Mouse (Mus musculus): ENCODE results near the gene Gpbp1l1. TPM values are rescaled to one million over a fixed set of nuclear protein-coding genes. Genes with fewer than 3 reads are reported as not detected.

Gpbp1l1 gene
- polyA plus RNA-seq, 1 experiment from 2014 or later: 12.0 TPM

- Histone ChIP-seq H3K4me3 (replicated peaks) (peak within 1 kb of the TSS; percentile 74), H3K36me3 (peaks cover 50% of the 10 kb centered on the region), H3K4me1 (peaks cover 21% of the 10 kb centered on the region), H3K27me3 (replicated peaks) (no peaks in the 10 kb centered on the region), H3K9ac (replicated peaks) (peak within 1 kb of the TSS; percentile 76), H3K27ac (replicated peaks) (peak within 1 kb of the TSS; percentile 89), H3K9me3 (replicated peaks) (no peaks in the 10 kb centered on the region), H3K4me2 (peak within 1 kb of the TSS; percentile 93)
- no peak for ATAC-seq (ENCODE audit: low FRiP score)
- WGBS: 23% methylated on average over 5 of the region's 5 CpGs
These were observed 38.9 kb downstream of the Gpbp1l1 start, which contains the start of gene Ccdc17 for GRCm38 (mm10) chr4:116596379-116596778. Gene Ccdc17 (plus strand): TSS chr4:116596654.

- peaks cover 21% of the 10 kb centered on the region for H3K4me1 ChIP-seq
- H3K9ac ChIP-seq (replicated peaks): peak overlapping the region; percentile 76
- H3K4me3 ChIP-seq (replicated peaks): peak overlapping the region; percentile 74
- under 1% methylated on average over 50 of the region's 50 CpGs for WGBS
- peaks cover 50% of the 10 kb centered on the region for H3K36me3 ChIP-seq
- peak overlapping the region; percentile 89 for H3K27ac ChIP-seq (replicated peaks)
- H3K27me3 ChIP-seq (replicated peaks): no peaks in the 10 kb centered on the region
- ATAC-seq (ENCODE audit: low FRiP score): peak; percentile 97
- no peaks in the 10 kb centered on the region for H3K9me3 ChIP-seq (replicated peaks)
- H3K4me2 ChIP-seq: peak overlapping the region; percentile 93
These were observed 39.8 kb downstream of the Gpbp1l1 start for GRCm38 (mm10) chr4:116596978-116597881.

GRCm38 (mm10) chr4:116612621-116613020 lies 55.2 kb downstream of the Gpbp1l1 start:
- Histone ChIP-seq H3K36me3 (peaks cover 61% of the 10 kb centered on the region), H3K4me3 (replicated peaks) (no peak overlapping the region), H3K27ac (replicated peaks) (no peak overlapping the region), H3K9ac (replicated peaks) (no peak overlapping the region), H3K4me2 (no peak overlapping the region), H3K4me1 (no peaks in the 10 kb centered on the region), H3K27me3 (replicated peaks) (no peaks in the 10 kb centered on the region), H3K9me3 (replicated peaks) (no peaks in the 10 kb centered on the region)
- WGBS: 95% methylated on average over 2 of the region's 2 CpGs
- ATAC-seq (ENCODE audit: low FRiP score): no peak

GRCm38 (mm10) chr4:116615237-116615636 lies 57.8 kb downstream of the Gpbp1l1 start:
- Histone ChIP-seq H3K27me3 (replicated peaks) (no peaks in the 10 kb centered on the region), H3K9ac (replicated peaks) (no peak overlapping the region), H3K4me1 (no peaks in the 10 kb centered on the region), H3K36me3 (peaks cover 54% of the 10 kb centered on the region), H3K4me3 (replicated peaks) (no peak overlapping the region), H3K27ac (replicated peaks) (no peak overlapping the region), H3K9me3 (replicated peaks) (no peaks in the 10 kb centered on the region), H3K4me2 (no peak overlapping the region)
- no peak for ATAC-seq (ENCODE audit: low FRiP score)
- 98% methylated on average over 2 of the region's 2 CpGs for WGBS

- H3K27me3 ChIP-seq (replicated peaks): no peaks in the 10 kb centered on the region
- H3K4me2 ChIP-seq: no peak overlapping the region
- no peak overlapping the region for H3K4me3 ChIP-seq (replicated peaks)
- 97% methylated on average over 4 of the region's 4 CpGs for WGBS
- peaks cover 15% of the 10 kb centered on the region for H3K36me3 ChIP-seq
- H3K9ac ChIP-seq (replicated peaks): no peak overlapping the region
- no peak overlapping the region for H3K27ac ChIP-seq (replicated peaks)
- H3K4me1 ChIP-seq: peaks cover 23% of the 10 kb centered on the region
- no peak for ATAC-seq (ENCODE audit: low FRiP score)
- H3K9me3 ChIP-seq (replicated peaks): no peaks in the 10 kb centered on the region
These were observed 67.4 kb downstream of the Gpbp1l1 start for GRCm38 (mm10) chr4:116624831-116625230.

GRCm38 (mm10) chr4:116626658-116627358 lies 69.3 kb downstream of the Gpbp1l1 start:
- Histone ChIP-seq H3K4me1 (peaks cover 23% of the 10 kb centered on the region), H3K4me2 (peak overlapping the region; percentile 70), H3K9me3 (replicated peaks) (no peaks in the 10 kb centered on the region), H3K4me3 (replicated peaks) (peak overlapping the region; percentile 80), H3K9ac (replicated peaks) (peak overlapping the region; percentile 80), H3K27me3 (replicated peaks) (no peaks in the 10 kb centered on the region), H3K36me3 (peaks cover under 1% of the 10 kb centered on the region), H3K27ac (replicated peaks) (peak overlapping the region; percentile 93)
- peak; percentile 82 for ATAC-seq (ENCODE audit: low FRiP score)
- under 1% methylated on average over 51 of the region's 53 CpGs for WGBS

- peak overlapping the region; percentile 93 for H3K27ac ChIP-seq (replicated peaks)
- H3K4me3 ChIP-seq (replicated peaks): peak overlapping the region; percentile 80
- peaks cover 3% of the 10 kb centered on the region; the same call in 1 of the 2 replicates for H3K36me3 ChIP-seq
- no peaks in the 10 kb centered on the region for H3K9me3 ChIP-seq (replicated peaks)
- peaks cover 23% of the 10 kb centered on the region for H3K4me1 ChIP-seq
- peak overlapping the region; percentile 70 for H3K4me2 ChIP-seq
- ATAC-seq (ENCODE audit: low FRiP score): peak; percentile 96
- H3K27me3 ChIP-seq (replicated peaks): no peaks in the 10 kb centered on the region
- H3K9ac ChIP-seq (replicated peaks): peak overlapping the region; percentile 80
- 0% methylated on average over 13 of the region's 13 CpGs for WGBS
These were observed 69.9 kb downstream of the Gpbp1l1 start for GRCm38 (mm10) chr4:116627359-116627716.

GRCm38 (mm10) chr4:116627722-116628662 lies 70.5 kb downstream of the Gpbp1l1 start, which contains the start of gene Nasp:
Gene Nasp (minus strand): TSS chr4:116627941.
- Histone ChIP-seq H3K27me3 (replicated peaks) (no peaks in the 10 kb centered on the region), H3K27ac (replicated peaks) (peak within 1 kb of the TSS; percentile 93), H3K9me3 (replicated peaks) (no peaks in the 10 kb centered on the region), H3K4me3 (replicated peaks) (peak within 1 kb of the TSS; percentile 80), H3K36me3 (peaks cover 3% of the 10 kb centered on the region; the same call in 1 of the 2 replicates), H3K4me1 (peaks cover 23% of the 10 kb centered on the region), H3K9ac (replicated peaks) (peak within 1 kb of the TSS; percentile 80), H3K4me2 (peak within 1 kb of the TSS; percentile 70)
- 8% methylated on average over 23 of the region's 23 CpGs for WGBS
- ATAC-seq (ENCODE audit: low FRiP score): peak; percentile 92

GRCm38 (mm10) chr4:116635197-116635596 lies 77.7 kb downstream of the Gpbp1l1 start:
- Histone ChIP-seq H3K4me2 (no peak overlapping the region), H3K36me3 (peaks cover 65% of the 10 kb centered on the region), H3K27me3 (replicated peaks) (no peaks in the 10 kb centered on the region), H3K9me3 (replicated peaks) (no peaks in the 10 kb centered on the region), H3K4me3 (replicated peaks) (no peak overlapping the region), H3K27ac (replicated peaks) (no peak overlapping the region), H3K4me1 (no peaks in the 10 kb centered on the region), H3K9ac (replicated peaks) (no peak overlapping the region)
- 75% methylated on average over 1 of the region's 1 CpGs for WGBS
- ATAC-seq (ENCODE audit: low FRiP score): peak; percentile 68; the same call in 1 of the 2 replicates

GRCm38 (mm10) chr4:116638821-116639220 lies 81.4 kb downstream of the Gpbp1l1 start:
- ATAC-seq (ENCODE audit: low FRiP score): no peak
- no peak overlapping the region for H3K27ac ChIP-seq (replicated peaks)
- H3K4me1 ChIP-seq: no peaks in the 10 kb centered on the region
- peaks cover 80% of the 10 kb centered on the region for H3K36me3 ChIP-seq
- H3K4me2 ChIP-seq: no peak overlapping the region
- no peaks in the 10 kb centered on the region for H3K9me3 ChIP-seq (replicated peaks)
- WGBS: 96% methylated on average over 6 of the region's 6 CpGs
- H3K27me3 ChIP-seq (replicated peaks): no peaks in the 10 kb centered on the region
- H3K9ac ChIP-seq (replicated peaks): no peak overlapping the region
- H3K4me3 ChIP-seq (replicated peaks): no peak overlapping the region

GRCm38 (mm10) chr4:116642071-116642470 lies 84.6 kb downstream of the Gpbp1l1 start:
- Histone ChIP-seq H3K27me3 (replicated peaks) (no peaks in the 10 kb centered on the region), H3K4me2 (no peak overlapping the region), H3K9ac (replicated peaks) (no peak overlapping the region), H3K9me3 (replicated peaks) (no peaks in the 10 kb centered on the region), H3K4me3 (replicated peaks) (no peak overlapping the region), H3K4me1 (peaks cover 13% of the 10 kb centered on the region), H3K27ac (replicated peaks) (no peak overlapping the region), H3K36me3 (peaks cover 60% of the 10 kb centered on the region)
- 100% methylated on average over 1 of the region's 1 CpGs for WGBS
- ATAC-seq (ENCODE audit: low FRiP score): no peak
